Mouse (Mus musculus) liver, adult 2 months (tissue): ENCODE results near the gene Esf1.

Experiments
- CTCF ChIP-seq: fragments of 200-500 bp; IDR thresholded peaks from 2 replicates; pipeline ENCODE4 v1.5.1; 2011; ENCODE audit warnings: low read depth, low read length, control low read depth
- POLR2A ChIP-seq: fragments of 200-500 bp; IDR thresholded peaks from 2 replicates; pipeline ENCODE4 v1.6.1; 2011; ENCODE audit warnings: low read length, control low read depth; ENCODE audit not compliant: insufficient read depth; ENCODE audit errors: extremely low read depth

- no peak for TF ChIP-seq CTCF
- TF ChIP-seq POLR2A = no peak
These were observed 45.1 kb upstream of the Esf1 start for GRCm38 (mm10) chr2:140215415-140215814.
